ENCODE assay signal across 7 mouse cellular contexts in the genomic region with DNA sequence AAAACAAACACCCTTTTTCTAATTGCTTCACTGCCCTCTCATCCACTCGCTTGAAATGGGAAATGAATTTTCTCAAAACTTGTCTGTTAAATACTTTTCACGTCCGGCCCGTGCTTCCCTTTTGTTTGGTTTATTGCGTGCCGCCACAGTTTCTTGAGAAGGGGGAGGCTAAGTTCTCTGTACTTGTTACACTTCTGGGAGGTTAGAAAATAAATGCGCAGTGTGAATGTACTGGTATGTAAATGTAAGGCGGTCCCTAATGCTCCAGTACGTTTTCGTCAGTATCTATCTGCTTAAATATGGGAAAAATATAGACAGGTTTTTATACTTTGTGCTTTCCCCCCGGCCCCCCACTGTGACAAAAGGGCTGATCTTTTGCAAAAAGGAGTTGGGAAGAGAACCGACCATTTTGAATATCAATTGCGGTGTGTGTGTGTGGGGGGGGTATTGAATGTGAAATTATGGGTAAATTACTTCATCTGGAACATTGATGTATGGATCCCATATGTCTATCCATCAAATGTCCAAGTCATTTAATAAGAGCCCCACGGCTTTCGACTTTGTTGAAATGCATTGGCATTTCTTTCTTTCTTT. TPM values are rescaled to one million over a fixed set of nuclear protein-coding genes. Genes with fewer than 3 reads are reported as not detected.
A peak's percentile ranks its signal among the peaks of the same experiment; 100 is the strongest.
DNase-seq lines count a peak whose midpoint lies in the region; ATAC-seq and TF ChIP-seq lines count a peak whose summit lies in the region.

No protein-coding gene starts in this region.

- H3ac ChIP-seq in myocyte (ENCODE audit: control insufficient read depth, insufficient read length): peak overlapping the region; percentile 88

- peaks cover 22% of the 10 kb centered on the region for H3K4me1 ChIP-seq in lung, embryonic 16.5 days (replicated peaks; ENCODE audit: control insufficient read depth, insufficient read depth, low read length)
- peaks cover 22% of the 10 kb centered on the region for H3K4me1 ChIP-seq in hindbrain, embryonic 16.5 days (ENCODE audit: control insufficient read depth, insufficient read depth, low read depth, low read length)

- H3K4me2 ChIP-seq in lung, embryonic 16.5 days (ENCODE audit: low read depth, low read length): peak overlapping the region; percentile 79
- peak overlapping the region; percentile 61 for H3K4me2 ChIP-seq in hindbrain, embryonic 16.5 days (ENCODE audit: low read length)
- peak overlapping the region; percentile 76 for H3K4me2 ChIP-seq in myocyte (ENCODE audit: low read depth)

- no peaks in the 10 kb centered on the region for H3K27me3 ChIP-seq in lung, embryonic 16.5 days (ENCODE audit: control insufficient read depth, insufficient read depth, low read depth, low read length)
- H3K27me3 ChIP-seq in hindbrain, embryonic 16.5 days (replicated peaks; ENCODE audit: control insufficient read depth, insufficient read depth, low read length): no peaks in the 10 kb centered on the region
- no peaks in the 10 kb centered on the region for H3K27me3 ChIP-seq in myocyte (ENCODE audit: control insufficient read depth, insufficient read depth, insufficient read length)

- H3K4me3 ChIP-seq in lung, embryonic 16.5 days (ENCODE audit: low read length): peak overlapping the region; percentile 80
- peak overlapping the region; percentile 97 for H3K4me3 ChIP-seq in hindbrain, embryonic 16.5 days (ENCODE audit: low read length)
- peak overlapping the region; percentile 74 for H3K4me3 ChIP-seq in myocyte

- peak overlapping the region; percentile 87 for H3K9ac ChIP-seq in lung, embryonic 16.5 days (ENCODE audit: low read length)
- peak overlapping the region; percentile 99 for H3K9ac ChIP-seq in hindbrain, embryonic 16.5 days (ENCODE audit: low read depth, low read length)

- H3K79me2 ChIP-seq in myocyte (ENCODE audit: control insufficient read depth, insufficient read depth): peaks cover 54% of the 10 kb centered on the region

- no peak for DNase-seq in lung, postnatal 10 days
- DNase-seq in embryo, embryonic 9.5 days (ENCODE audit: extremely low spot score): peak; percentile 32
- DNase-seq in urinary bladder, postnatal 4 days (ENCODE audit: low spot score in 2 of 2): no peak
- DNase-seq in gastrocnemius, postnatal 25 days: no peak

- WGBS in lung, embryonic 16.5 days: 2% methylated on average over 15 of the region's 15 CpGs
- WGBS in hindbrain, embryonic 16.5 days: 1% methylated on average over 15 of the region's 15 CpGs

- ATAC-seq in lung, embryonic 16.5 days (ENCODE audit: low read depth): no peak
- ATAC-seq in hindbrain, embryonic 16.5 days: no peak

- TF ChIP-seq POLR2A in myocyte (IDR thresholded peaks at IDR 0.05; ENCODE audit: insufficient read length, low read depth): no peak

- H3K9me3 ChIP-seq in lung, embryonic 16.5 days (ENCODE audit: control insufficient read depth, low read length): 0 out of 2 replicates have a peak, but pooled peaks cover 4% of the 10 kb centered on the region
- no peaks in the 10 kb centered on the region; the same call in 1 of the 2 replicates for H3K9me3 ChIP-seq in hindbrain, embryonic 16.5 days (ENCODE audit: control insufficient read depth, low read length)

- no peaks in the 10 kb centered on the region for H3K36me3 ChIP-seq in lung, embryonic 16.5 days (ENCODE audit: control insufficient read depth, insufficient read depth, low read length)
- no peaks in the 10 kb centered on the region for H3K36me3 ChIP-seq in hindbrain, embryonic 16.5 days (ENCODE audit: control insufficient read depth, insufficient read depth, low read length)
- H3K36me3 ChIP-seq in myocyte (ENCODE audit: control insufficient read depth, insufficient read depth): no peaks in the 10 kb centered on the region

- peak overlapping the region; percentile 99 for H3K27ac ChIP-seq in lung, embryonic 16.5 days (ENCODE audit: low read length)
- peak overlapping the region; percentile 99 for H3K27ac ChIP-seq in hindbrain, embryonic 16.5 days (ENCODE audit: low read depth, low read length)

TF ChIP-seq in myocyte, 11 proteins besides CTCF, POLR2A, EP300 and RAD21:
- TF ChIP-seq TCF3 (IDR thresholded peaks at IDR 0.05; ENCODE audit: insufficient read length, low read depth) (no peak), REST (IDR thresholded peaks at IDR 0.05; ENCODE audit: insufficient read depth, insufficient read length) (no peak), MYOG (IDR thresholded peaks at IDR 0.05; ENCODE audit: control insufficient read depth in 1 of 3, insufficient read depth in 1 of 3, insufficient read length in 2 of 3, low read depth in 2 of 3) (no peak), E2F4 (IDR thresholded peaks at IDR 0.05; ENCODE audit: insufficient read depth) (no peak), USF1 (IDR thresholded peaks at IDR 0.05; ENCODE audit: low read depth) (no peak), MYOD1 (IDR thresholded peaks at IDR 0.05; ENCODE audit: control insufficient read depth in 1 of 3, insufficient read length in 2 of 3, low read depth in 2 of 3) (no peak), POLR2AphosphoS2 (IDR thresholded peaks at IDR 0.05; ENCODE audit: insufficient read length, low read depth) (no peak), MAX (IDR thresholded peaks at IDR 0.05; ENCODE audit: low read depth) (no peak), CEBPB (IDR thresholded peaks at IDR 0.05; ENCODE audit: insufficient read depth, poor library complexity, severe bottlenecking) (no peak), TCF12 (IDR thresholded peaks at IDR 0.05; ENCODE audit: insufficient read depth, poor library complexity, severe bottlenecking) (no peak), SRF (IDR thresholded peaks at IDR 0.05; ENCODE audit: control insufficient read depth, insufficient read length, low read depth) (no peak)

RNA-seq across cellular contexts. Expression of a gene that starts 1.2 kb away (rescaled TPM):
- 412 and 431 TPM in 2 replicates for polyA plus RNA-seq in lung, embryonic 16.5 days (2015; fragmentation: Nextera tagmentation; extraction: Ambion mirVana)
- polyA plus RNA-seq in hindbrain, embryonic 16.5 days (2015; fragmentation: Nextera tagmentation; extraction: Ambion mirVana): 414 and 419 TPM in 2 replicates
- 234 TPM for polyA plus RNA-seq in myocyte (2012; fragmentation: generic; extraction: Trizol)
- 100 to 1,000 TPM; 130 to 167 TPM for total RNA-seq in gastrocnemius, postnatal 25 days (2021)
